Mouse (Mus musculus): Measurements from ENCODE around the gene Tns3.

DNA sequence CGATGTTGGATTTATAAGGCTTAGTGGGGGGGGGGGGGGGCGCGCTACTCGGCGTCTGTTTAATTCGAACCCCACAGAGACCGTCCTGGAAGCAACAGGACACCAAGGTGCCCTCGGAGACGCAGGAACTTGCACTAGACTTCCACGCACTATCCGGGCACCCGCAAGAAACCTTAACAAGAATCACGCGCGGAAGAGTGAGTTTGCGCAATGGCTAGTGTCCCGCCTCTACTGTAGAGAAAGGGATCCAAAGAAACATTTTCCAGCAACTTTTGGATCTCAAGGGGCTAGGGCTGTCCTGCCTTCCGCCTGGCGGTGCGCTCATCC, 40.5 kb downstream of the Tns3 start:
- TF ChIP-seq CTCF (IDR thresholded peaks at IDR 0.05; ENCODE audit: low read depth, low read length) (no peak), POLR2A (IDR thresholded peaks at IDR 0.05; ENCODE audit: insufficient read depth, low read length) (no peak), EP300 (IDR thresholded peaks at IDR 0.05; ENCODE audit: insufficient read depth, low read depth, low read length) (no peak)
